Mouse (Mus musculus): ENCODE measurements around the gene Armc7.
A peak's percentile ranks its signal among the peaks of the same experiment; 100 is the strongest.

- TF ChIP-seq CTCF (IDR thresholded peaks at IDR 0.05; ENCODE audit: low read depth, low read length) = peak; percentile 48
- no peak for TF ChIP-seq GATA1 (IDR thresholded peaks at IDR 0.05; ENCODE audit: borderline replicate concordance, low read length)
- TF ChIP-seq GATA2 (IDR thresholded peaks at IDR 0.05; ENCODE audit: borderline replicate concordance, low read depth, low read length) = no peak
- TF ChIP-seq TAL1 (conservative IDR thresholded peaks at IDR 0.05; ENCODE audit: low read depth, low read length) = no peak
- TF ChIP-seq POLR2AphosphoS5 (IDR thresholded peaks at IDR 0.05; ENCODE audit: insufficient replicate concordance, low read depth, low read length) = no peak
These were observed 47.8 kb upstream of the Armc7 start for GRCm38 (mm10) chr11:115427482-115428331.

Measured in G1E (cell line).